Mouse (Mus musculus): Measurements from ENCODE around the gene Mus81.

Gene Mus81

GRCm38 (mm10) chr19:5445747-5446146, 42.5 kb downstream of the Mus81 start:
- no peak for DNase-seq (ENCODE audit: low spot score in 2 of 2)

- DNase-seq (ENCODE audit: low spot score in 2 of 2) = no peak
Observed at GRCm38 (mm10) chr19:5444954-5445353, 43.2 kb downstream of the Mus81 start.

GRCm38 (mm10) chr19:5444371-5444908, 43.8 kb downstream of the Mus81 start:
- no peak for DNase-seq (ENCODE audit: low spot score in 2 of 2)

GRCm38 (mm10) chr19:5433951-5434350, 54.3 kb downstream of the Mus81 start:
- no peak for DNase-seq (ENCODE audit: low spot score in 2 of 2)

- peak in 1 of 2 experiments; percentile 35 for DNase-seq (ENCODE audit: low spot score in 2 of 2)
Observed at GRCm38 (mm10) chr19:5432992-5433852, 55.0 kb downstream of the Mus81 start.

All from right cerebral cortex, postnatal 10 days (tissue).